Mouse (Mus musculus): Measurements from ENCODE around the gene Sf1. TPM values are rescaled to one million over a fixed set of nuclear protein-coding genes. Genes with fewer than 3 reads are reported as not detected.

Gene Sf1
- polyA plus RNA-seq, 1 experiment from 2014 or later, result 89.2 TPM

- no peak overlapping the region for H3K27ac ChIP-seq (replicated peaks)
- ATAC-seq (ENCODE audit: extremely low read depth, insufficient number of reproducible peaks, low FRiP score, low TSS enrichment), result no peak
- H3K27me3 ChIP-seq (replicated peaks), result no peaks in the 10 kb centered on the region
- no peak overlapping the region for H3K4me3 ChIP-seq
- no peaks in the 10 kb centered on the region for H3K9me3 ChIP-seq
- peaks cover 23% of the 10 kb centered on the region for H3K4me1 ChIP-seq
- no peak overlapping the region for H3K4me2 ChIP-seq
- H3K9ac ChIP-seq, result no peak overlapping the region
- peaks cover 35% of the 10 kb centered on the region for H3K36me3 ChIP-seq
- 84% methylated on average over 3 of the region's 3 CpGs for WGBS
These were observed 2.2 kb upstream of the Sf1 start for GRCm38 (mm10) chr19:6361291-6361690.

GRCm38 (mm10) chr19:6363091-6363410, 439 bp upstream of the Sf1 start:
- H3K9me3 ChIP-seq, result no peaks in the 10 kb centered on the region
- peak overlapping the region; percentile 79 for H3K9ac ChIP-seq
- WGBS, result 1% methylated on average over 11 of the region's 11 CpGs
- H3K4me1 ChIP-seq, result peaks cover 39% of the 10 kb centered on the region
- no peaks in the 10 kb centered on the region for H3K27me3 ChIP-seq (replicated peaks)
- peaks cover 53% of the 10 kb centered on the region for H3K36me3 ChIP-seq
- peak overlapping the region; percentile 100 for H3K4me3 ChIP-seq
- no peak for ATAC-seq (ENCODE audit: extremely low read depth, insufficient number of reproducible peaks, low FRiP score, low TSS enrichment)
- peak overlapping the region; percentile 85 for H3K4me2 ChIP-seq
- peak overlapping the region; percentile 81 for H3K27ac ChIP-seq (replicated peaks)

- H3K4me3 ChIP-seq, result peak overlapping the region; percentile 100
- H3K36me3 ChIP-seq, result peaks cover 60% of the 10 kb centered on the region
- peak overlapping the region; percentile 100 for H3K9ac ChIP-seq
- peak overlapping the region; percentile 85 for H3K4me2 ChIP-seq
- H3K27ac ChIP-seq (replicated peaks), result peak overlapping the region; percentile 99
- H3K27me3 ChIP-seq (replicated peaks), result no peaks in the 10 kb centered on the region
- no peak for ATAC-seq (ENCODE audit: extremely low read depth, insufficient number of reproducible peaks, low FRiP score, low TSS enrichment)
- peaks cover 48% of the 10 kb centered on the region for H3K4me1 ChIP-seq
- no peaks in the 10 kb centered on the region for H3K9me3 ChIP-seq
- under 1% methylated on average over 55 of the region's 55 CpGs for WGBS
These were observed 831 bp downstream of the Sf1 start for GRCm38 (mm10) chr19:6364317-6364725.

GRCm38 (mm10) chr19:6364842-6365241, 1.4 kb downstream of the Sf1 start:
- H3K36me3 ChIP-seq, result peaks cover 65% of the 10 kb centered on the region
- no peaks in the 10 kb centered on the region for H3K9me3 ChIP-seq
- no peak for ATAC-seq (ENCODE audit: extremely low read depth, insufficient number of reproducible peaks, low FRiP score, low TSS enrichment)
- H3K27ac ChIP-seq (replicated peaks), result peak overlapping the region; percentile 99
- H3K4me3 ChIP-seq, result peak overlapping the region; percentile 100
- H3K4me2 ChIP-seq, result peak overlapping the region; percentile 85
- peaks cover 48% of the 10 kb centered on the region for H3K4me1 ChIP-seq
- 3% methylated on average over 2 of the region's 2 CpGs for WGBS
- H3K9ac ChIP-seq, result peak overlapping the region; percentile 100
- H3K27me3 ChIP-seq (replicated peaks), result no peaks in the 10 kb centered on the region

- Histone ChIP-seq H3K36me3 (peaks cover 100% of the 10 kb centered on the region), H3K4me1 (peaks cover 44% of the 10 kb centered on the region), H3K27me3 (replicated peaks) (no peaks in the 10 kb centered on the region), H3K9me3 (no peaks in the 10 kb centered on the region), H3K9ac (no peak overlapping the region), H3K4me2 (no peak overlapping the region), H3K4me3 (no peak overlapping the region), H3K27ac (replicated peaks) (no peak overlapping the region)
- no peak for ATAC-seq (ENCODE audit: extremely low read depth, insufficient number of reproducible peaks, low FRiP score, low TSS enrichment)
- 82% methylated on average over 2 of the region's 2 CpGs for WGBS
These were observed 6.7 kb downstream of the Sf1 start for GRCm38 (mm10) chr19:6370175-6370574.

GRCm38 (mm10) chr19:6372433-6372832, 8.9 kb downstream of the Sf1 start:
- H3K27me3 ChIP-seq (replicated peaks), result no peaks in the 10 kb centered on the region
- ATAC-seq (ENCODE audit: extremely low read depth, insufficient number of reproducible peaks, low FRiP score, low TSS enrichment), result no peak
- no peak overlapping the region for H3K9ac ChIP-seq
- no peak overlapping the region for H3K4me2 ChIP-seq
- H3K36me3 ChIP-seq, result peaks cover 100% of the 10 kb centered on the region
- peaks cover 35% of the 10 kb centered on the region for H3K4me1 ChIP-seq
- no peak overlapping the region for H3K4me3 ChIP-seq
- H3K27ac ChIP-seq (replicated peaks), result no peak overlapping the region
- WGBS, result 83% methylated on average over 3 of the region's 3 CpGs
- no peaks in the 10 kb centered on the region for H3K9me3 ChIP-seq

- 0 out of 2 replicates have a peak overlapping the region, but pooled peaks have one; percentile 17 for H3K9ac ChIP-seq
- H3K27me3 ChIP-seq (replicated peaks), result no peaks in the 10 kb centered on the region
- WGBS, result 56% methylated on average over 12 of the region's 12 CpGs
- peaks cover 29% of the 10 kb centered on the region for H3K4me1 ChIP-seq
- H3K36me3 ChIP-seq, result peaks cover 100% of the 10 kb centered on the region
- no peak overlapping the region for H3K4me2 ChIP-seq
- H3K9me3 ChIP-seq, result no peaks in the 10 kb centered on the region
- peak overlapping the region; percentile 61 for H3K27ac ChIP-seq (replicated peaks)
- no peak overlapping the region for H3K4me3 ChIP-seq
- 0 out of 2 replicates have a peak, but pooled peaks have one; percentile 27 for ATAC-seq (ENCODE audit: extremely low read depth, insufficient number of reproducible peaks, low FRiP score, low TSS enrichment)
These were observed 10.3 kb downstream of the Sf1 start for GRCm38 (mm10) chr19:6373539-6374400.

GRCm38 (mm10) chr19:6374571-6374970, 11.1 kb downstream of the Sf1 start:
- Histone ChIP-seq H3K9me3 (no peaks in the 10 kb centered on the region), H3K36me3 (peaks cover 100% of the 10 kb centered on the region), H3K27me3 (replicated peaks) (no peaks in the 10 kb centered on the region), H3K9ac (no peak overlapping the region), H3K4me2 (no peak overlapping the region), H3K4me1 (peaks cover 27% of the 10 kb centered on the region), H3K27ac (replicated peaks) (no peak overlapping the region), H3K4me3 (no peak overlapping the region)
- ATAC-seq (ENCODE audit: extremely low read depth, insufficient number of reproducible peaks, low FRiP score, low TSS enrichment), result no peak
- 99% methylated on average over 10 of the region's 10 CpGs for WGBS

- no peaks in the 10 kb centered on the region for H3K9me3 ChIP-seq
- H3K9ac ChIP-seq, result no peak overlapping the region
- H3K36me3 ChIP-seq, result peaks cover 96% of the 10 kb centered on the region
- H3K27ac ChIP-seq (replicated peaks), result no peak overlapping the region
- ATAC-seq (ENCODE audit: extremely low read depth, insufficient number of reproducible peaks, low FRiP score, low TSS enrichment), result no peak
- no peak overlapping the region for H3K4me3 ChIP-seq
- no peaks in the 10 kb centered on the region for H3K27me3 ChIP-seq (replicated peaks)
- peaks cover 27% of the 10 kb centered on the region for H3K4me1 ChIP-seq
- no peak overlapping the region for H3K4me2 ChIP-seq
- 92% methylated on average over 42 of the region's 42 CpGs for WGBS
These were observed 12.1 kb downstream of the Sf1 start for GRCm38 (mm10) chr19:6375423-6376254.

- peaks cover 27% of the 10 kb centered on the region for H3K4me1 ChIP-seq
- H3K27me3 ChIP-seq (replicated peaks), result no peaks in the 10 kb centered on the region
- WGBS, result 72% methylated on average over 14 of the region's 14 CpGs
- peak overlapping the region; percentile 19; the same call in 1 of the 2 replicates for H3K9ac ChIP-seq
- no peak overlapping the region for H3K4me2 ChIP-seq
- peaks cover 92% of the 10 kb centered on the region for H3K36me3 ChIP-seq
- ATAC-seq (ENCODE audit: extremely low read depth, insufficient number of reproducible peaks, low FRiP score, low TSS enrichment), result no peak
- no peak overlapping the region for H3K4me3 ChIP-seq
- H3K27ac ChIP-seq (replicated peaks), result no peak overlapping the region
- no peaks in the 10 kb centered on the region for H3K9me3 ChIP-seq
These were observed 12.7 kb downstream of the Sf1 start for GRCm38 (mm10) chr19:6376255-6376564.

- Histone ChIP-seq H3K4me1 (peaks cover 27% of the 10 kb centered on the region), H3K9me3 (no peaks in the 10 kb centered on the region), H3K36me3 (peaks cover 88% of the 10 kb centered on the region), H3K4me2 (no peak overlapping the region), H3K4me3 (no peak overlapping the region), H3K27ac (replicated peaks) (peak overlapping the region; percentile 59; the same call in 1 of the 2 replicates), H3K27me3 (replicated peaks) (no peaks in the 10 kb centered on the region), H3K9ac (peak overlapping the region; percentile 19; the same call in 1 of the 2 replicates)
- WGBS, result 67% methylated on average over 2 of the region's 2 CpGs
- ATAC-seq (ENCODE audit: extremely low read depth, insufficient number of reproducible peaks, low FRiP score, low TSS enrichment), result no peak
These were observed 13.2 kb downstream of the Sf1 start for GRCm38 (mm10) chr19:6376643-6377042.
